Mouse (Mus musculus) stomach, postnatal 0 days (tissue): ENCODE measurements around the gene Tenm2. TPM values are rescaled to one million over a fixed set of nuclear protein-coding genes. Genes with fewer than 3 reads are reported as not detected.
A peak's percentile ranks its signal among the peaks of the same experiment; 100 is the strongest.

Experiments
- ATAC-seq: fragments of 200-750 bp; cut with Nextera tagmentation; 2 replicates; pipeline ENCODE4 v1.8.0; 2017; ENCODE audit not compliant: low FRiP score, low TSS enrichment
- DNase-seq: peaks from one replicate; pipeline ENCODE4 v3.0.0-alpha.2; 2016; ENCODE audit warnings: low spot score
- H3K27ac ChIP-seq: fragments of 300-500 bp; sonication (generic); replicated peaks from 2 replicates; pipeline ENCODE4 v1.5.1; 2014; ENCODE audit warnings: mild to moderate bottlenecking, control low read depth
- H3K27me3 ChIP-seq: fragments of 300-500 bp; sonication (generic); 2 replicates; pipeline ENCODE4 v1.6.1; 2014; ENCODE audit warnings: low read length; ENCODE audit not compliant: control insufficient read depth, insufficient read depth
- H3K36me3 ChIP-seq: fragments of 300-500 bp; sonication (generic); 2 replicates; pipeline ENCODE4 v1.6.1; 2014; ENCODE audit warnings: low read length, mixed read lengths; ENCODE audit not compliant: control insufficient read depth, insufficient read depth
- H3K4me1 ChIP-seq: fragments of 300-500 bp; sonication (generic); replicated peaks from 2 replicates; pipeline ENCODE4 v1.6.1; 2014; ENCODE audit warnings: antibody characterized with exemption; ENCODE audit not compliant: control insufficient read depth, insufficient read depth
- H3K4me2 ChIP-seq: fragments of 300-500 bp; sonication (generic); replicated peaks from 2 replicates; pipeline ENCODE4 v1.6.1; 2014; ENCODE audit warnings: low read depth, mild to moderate bottlenecking, control low read depth, moderate library complexity
- H3K4me3 ChIP-seq: fragments of 300-500 bp; sonication (generic); 2 replicates; pipeline ENCODE4 v1.5.1; 2014; ENCODE audit warnings: low read depth, low read length, control low read depth
- H3K9ac ChIP-seq: fragments of 300-500 bp; sonication (generic); 2 replicates; pipeline ENCODE4 v1.6.1; 2014; ENCODE audit warnings: mild to moderate bottlenecking, low read length, control low read depth, mixed read lengths
- H3K9me3 ChIP-seq: fragments of 300-500 bp; sonication (generic); 2 replicates; pipeline ENCODE4 v1.6.1; 2016; ENCODE audit warnings: low read length; ENCODE audit not compliant: control insufficient read depth
- CTCF ChIP-seq: IDR thresholded peaks from 2 replicates; pipeline ENCODE4 v1.5.1; 2016; ENCODE audit warnings: antibody characterized with exemption, low read depth, mild to moderate bottlenecking, moderate library complexity
- EP300 ChIP-seq: optimal IDR thresholded peaks from 2 replicates; pipeline ENCODE3; 2016; ENCODE audit warnings: antibody characterized with exemption
- WGBS: fragments of 180-500 bp; shearing (Covaris S2); extraction: QIAGEN DNeasy Blood & Tissue Kit; methylation state at CpG from one replicate; pipeline ENCODE4 v1.1.7; 2014; 5-methylcytosine and 5-hydroxymethylcytosine counted together
- polyA plus RNA-seq: library from polyadenylated mRNA; unstranded; fragments of >200 nt; fragmentation: Nextera tagmentation; extraction: Ambion mirVana; gene quantifications from 2 replicates; pipeline ENCODE4 v1.2.1, GENCODE M21; 2015

Gene Tenm2
- polyA plus RNA-seq, 1 experiment from 2014 or later: 3.6 TPM

DNA sequence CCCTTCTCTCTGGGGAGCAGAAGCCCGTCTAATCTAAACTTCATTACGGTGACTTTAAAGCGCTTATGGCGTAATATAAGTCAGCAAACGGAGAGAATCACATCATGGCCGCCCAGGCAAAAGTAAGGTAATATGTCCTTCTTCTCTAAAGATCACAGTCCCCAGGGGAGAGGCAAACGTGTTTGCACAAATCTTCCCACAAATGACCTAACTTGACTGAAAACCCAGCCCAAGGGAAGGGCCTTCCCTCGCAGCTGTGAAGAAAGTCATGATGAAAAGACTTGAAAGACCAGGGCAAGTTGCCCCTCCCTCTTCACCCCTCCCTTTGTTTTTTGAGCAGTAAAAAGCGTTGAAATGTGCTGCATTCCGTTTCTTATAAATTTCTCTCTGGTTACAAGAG lies 971.9 kb downstream of the Tenm2 start:
- Histone ChIP-seq H3K4me2 (no peak overlapping the region), H3K9ac (no peak overlapping the region), H3K4me3 (no peak overlapping the region), H3K36me3 (no peaks in the 10 kb centered on the region), H3K4me1 (no peaks in the 10 kb centered on the region), H3K27ac (no peak overlapping the region), H3K27me3 (no peaks in the 10 kb centered on the region), H3K9me3 (no peaks in the 10 kb centered on the region)
- no peak for TF ChIP-seq EP300
- no peak for TF ChIP-seq CTCF
- DNase-seq (no peak), ATAC-seq (no peak)
- 58% methylated on average over 10 of the region's 10 CpGs for WGBS

DNA sequence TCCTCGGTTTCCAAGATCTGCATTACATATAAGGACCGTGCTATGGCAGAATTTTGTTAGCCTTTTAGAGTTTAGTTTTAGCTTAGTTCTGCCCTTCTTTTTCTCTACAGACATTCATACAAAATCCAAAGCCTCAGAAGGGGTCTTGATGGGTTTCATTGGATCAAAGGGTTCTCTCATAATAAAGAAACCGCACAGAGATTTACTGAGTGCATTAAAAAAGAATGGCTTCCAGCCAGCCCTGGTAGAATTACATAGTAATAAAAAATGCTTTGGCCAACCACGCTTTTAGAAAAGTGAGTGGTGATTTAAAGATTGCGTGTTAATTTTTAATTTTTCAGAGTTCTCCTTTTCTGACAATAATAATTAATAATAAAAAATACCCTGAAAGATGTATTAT lies 978.6 kb downstream of the Tenm2 start:
- Histone ChIP-seq H3K4me2 (no peak overlapping the region), H3K27ac (no peak overlapping the region), H3K4me3 (no peak overlapping the region), H3K4me1 (no peaks in the 10 kb centered on the region), H3K27me3 (no peaks in the 10 kb centered on the region), H3K36me3 (no peaks in the 10 kb centered on the region), H3K9me3 (no peaks in the 10 kb centered on the region), H3K9ac (no peak overlapping the region)
- TF ChIP-seq EP300 (no peak), CTCF (no peak)
- ATAC-seq (no peak), DNase-seq (no peak)
- 55% methylated on average over 5 of the region's 5 CpGs for WGBS

DNA sequence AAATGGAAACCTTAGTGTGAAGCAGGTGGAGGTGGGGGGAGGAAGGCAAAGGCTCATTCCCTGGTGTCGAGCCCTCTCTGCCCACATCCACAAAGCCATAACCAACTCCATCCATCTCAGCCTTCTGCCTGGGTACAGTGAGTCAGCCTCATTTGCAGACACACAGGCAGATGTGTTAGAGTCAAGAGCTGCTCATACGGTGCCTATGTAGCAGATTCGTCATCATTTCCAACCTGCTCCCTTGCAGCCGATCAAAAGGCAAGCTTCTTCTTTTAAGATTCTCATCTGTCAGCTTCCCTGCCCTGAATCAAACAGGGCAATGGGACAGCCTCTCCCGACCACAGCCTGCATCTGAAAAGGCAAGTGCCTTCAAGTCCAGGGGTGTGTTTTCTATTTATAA lies 979.0 kb downstream of the Tenm2 start:
- no peak overlapping the region for H3K9ac ChIP-seq
- DNase-seq (no peak), ATAC-seq (no peak)
- H3K9me3 ChIP-seq: no peaks in the 10 kb centered on the region
- no peaks in the 10 kb centered on the region for H3K27me3 ChIP-seq
- H3K4me3 ChIP-seq: no peak overlapping the region
- H3K4me2 ChIP-seq: no peak overlapping the region
- WGBS: 66% methylated on average over 5 of the region's 5 CpGs
- no peak for TF ChIP-seq CTCF
- no peak for TF ChIP-seq EP300
- no peaks in the 10 kb centered on the region for H3K36me3 ChIP-seq
- no peak overlapping the region for H3K27ac ChIP-seq
- H3K4me1 ChIP-seq: no peaks in the 10 kb centered on the region

DNA sequence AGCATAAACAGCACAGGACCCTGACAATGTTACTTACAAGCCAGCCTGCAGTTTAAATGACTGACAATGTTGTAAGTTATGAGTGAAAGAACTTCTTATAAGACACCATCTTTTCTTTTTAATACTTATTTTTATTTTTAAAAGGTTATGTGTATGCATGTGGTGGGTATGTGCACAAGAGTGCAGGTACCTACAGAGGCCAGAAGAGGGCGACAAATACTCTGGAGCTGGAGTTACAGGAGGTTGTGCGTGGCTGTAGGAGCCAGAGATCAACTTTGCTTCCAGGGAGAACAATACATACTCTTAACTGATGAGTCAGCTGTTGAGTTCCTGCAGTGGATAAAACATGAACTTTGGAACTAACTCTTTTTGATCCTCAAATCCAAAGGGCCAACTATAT lies 981.7 kb downstream of the Tenm2 start:
- no peak for DNase-seq
- no peaks in the 10 kb centered on the region for H3K27me3 ChIP-seq
- ATAC-seq: no peak
- no peaks in the 10 kb centered on the region for H3K9me3 ChIP-seq
- H3K27ac ChIP-seq: no peak overlapping the region
- H3K36me3 ChIP-seq: no peaks in the 10 kb centered on the region
- no peak overlapping the region for H3K4me2 ChIP-seq
- no peaks in the 10 kb centered on the region for H3K4me1 ChIP-seq
- H3K9ac ChIP-seq: no peak overlapping the region
- 81% methylated on average over 2 of the region's 2 CpGs for WGBS
- H3K4me3 ChIP-seq: no peak overlapping the region
- TF ChIP-seq EP300: no peak
- peak; percentile 38 for TF ChIP-seq CTCF

DNA sequence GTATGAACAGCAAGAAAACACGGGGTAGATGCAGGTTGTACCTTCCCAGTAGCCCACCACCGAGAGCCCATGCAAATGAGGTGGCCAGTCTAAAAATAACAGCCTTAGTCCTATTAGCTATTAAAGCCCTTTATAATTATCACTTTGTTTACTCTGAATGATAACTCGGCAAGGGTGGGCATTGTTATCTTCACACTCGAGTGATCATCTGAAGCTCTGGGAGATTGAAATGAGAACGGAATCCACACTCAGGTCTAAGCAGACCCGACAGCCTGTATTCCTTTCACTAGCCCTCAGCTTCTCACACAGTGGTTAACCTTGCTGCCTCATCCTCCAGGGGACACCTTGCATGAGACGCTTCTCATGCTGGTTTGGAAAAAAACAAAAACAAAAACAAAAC lies 985.7 kb downstream of the Tenm2 start:
- Histone ChIP-seq H3K27me3 (no peaks in the 10 kb centered on the region), H3K36me3 (no peaks in the 10 kb centered on the region), H3K4me2 (no peak overlapping the region), H3K9me3 (no peaks in the 10 kb centered on the region), H3K4me3 (no peak overlapping the region), H3K9ac (no peak overlapping the region), H3K27ac (no peak overlapping the region), H3K4me1 (no peaks in the 10 kb centered on the region)
- DNase-seq: no peak
- TF ChIP-seq CTCF (no peak), EP300 (no peak)
- no peak for ATAC-seq
- 56% methylated on average over 7 of the region's 7 CpGs for WGBS

DNA sequence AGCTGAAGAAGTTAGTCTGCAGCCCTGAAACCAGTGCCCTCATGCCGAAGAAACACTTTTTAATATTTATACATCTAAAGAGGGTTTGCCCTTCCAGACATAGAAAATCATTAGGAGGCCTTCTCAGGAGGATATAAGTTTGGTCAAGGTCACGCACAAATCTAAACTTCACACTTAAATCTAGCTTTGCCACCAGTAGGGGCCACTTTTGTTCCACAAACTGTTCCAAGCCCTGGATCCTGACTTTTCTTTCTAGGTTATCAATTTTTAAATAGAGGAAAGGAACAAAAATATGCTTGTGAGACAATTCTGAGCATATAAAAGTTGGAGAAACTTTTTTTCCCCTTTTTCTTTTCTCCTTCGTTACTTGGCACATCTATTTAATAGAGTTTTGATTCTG lies 989.6 kb downstream of the Tenm2 start:
- Histone ChIP-seq H3K9ac (no peak overlapping the region), H3K27me3 (no peaks in the 10 kb centered on the region), H3K27ac (no peak overlapping the region), H3K4me1 (no peaks in the 10 kb centered on the region), H3K4me3 (no peak overlapping the region), H3K4me2 (no peak overlapping the region), H3K36me3 (no peaks in the 10 kb centered on the region), H3K9me3 (no peaks in the 10 kb centered on the region)
- WGBS: 75% methylated on average over 3 of the region's 3 CpGs
- TF ChIP-seq CTCF (peak; percentile 54), EP300 (no peak)
- ATAC-seq (no peak), DNase-seq (no peak)

DNA sequence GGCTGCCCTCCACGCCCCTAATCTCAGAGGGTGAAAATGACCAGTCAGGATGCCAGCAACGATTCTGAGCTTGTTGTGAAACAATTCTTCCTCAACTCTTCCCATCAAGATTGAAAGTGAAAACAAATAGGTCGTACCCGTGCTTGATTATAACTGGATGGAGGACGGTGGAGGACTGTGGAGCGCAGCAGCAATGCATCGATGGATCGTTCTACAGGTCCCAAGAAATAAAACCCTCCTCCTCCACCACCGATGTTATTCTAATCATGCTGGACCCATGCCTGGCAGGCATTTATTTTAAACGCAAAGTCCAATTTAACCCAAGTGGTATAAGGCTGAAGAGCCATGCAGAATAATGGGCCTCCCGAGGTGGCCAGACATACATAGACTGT lies 991.3 kb downstream of the Tenm2 start:
- 74% methylated on average over 11 of the region's 11 CpGs for WGBS

More for the DNA sequence above, 991.3 kb downstream of the Tenm2 start:
- H3K4me1 ChIP-seq: no peaks in the 10 kb centered on the region
- ATAC-seq (no peak), DNase-seq (no peak)
- H3K27me3 ChIP-seq: no peaks in the 10 kb centered on the region
- no peak overlapping the region for H3K4me2 ChIP-seq
- no peak overlapping the region for H3K9ac ChIP-seq
- H3K27ac ChIP-seq: no peak overlapping the region
- H3K36me3 ChIP-seq: no peaks in the 10 kb centered on the region
- H3K9me3 ChIP-seq: no peaks in the 10 kb centered on the region
- TF ChIP-seq EP300 (no peak), CTCF (no peak)
- no peak overlapping the region for H3K4me3 ChIP-seq
